Mouse (Mus musculus): ENCODE data around the gene Fxyd3. TPM values are rescaled to one million over a fixed set of nuclear protein-coding genes. Genes with fewer than 3 reads are reported as not detected.
A peak's percentile ranks its signal among the peaks of the same experiment; 100 is the strongest.

Gene Fxyd3
- polyA plus RNA-seq, 1 experiment = 22.7 TPM

DNA sequence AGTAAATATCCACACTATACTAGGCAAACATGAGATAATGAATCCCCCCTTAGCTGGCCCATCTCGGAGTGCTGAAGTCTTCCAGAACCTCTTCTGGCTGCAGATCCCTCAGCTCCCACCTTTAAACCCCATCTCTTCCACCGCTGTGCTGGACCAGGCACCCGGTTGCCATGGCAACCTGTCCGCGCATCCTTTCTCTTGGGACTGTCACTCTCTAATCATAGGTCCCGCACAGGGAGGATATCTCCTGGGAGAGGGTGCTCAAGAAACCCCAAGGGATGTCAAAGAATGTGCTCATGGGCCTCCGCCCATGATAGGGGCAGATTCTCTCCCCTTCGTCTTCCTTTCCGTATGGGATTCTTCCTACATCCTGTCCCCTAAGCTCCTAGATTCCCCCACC is 25.6 kb downstream of the Fxyd3 start:
- Histone ChIP-seq H3K27ac (ENCODE audit: insufficient read depth, low read depth, low read length) (no peak overlapping the region), H3K27me3 (ENCODE audit: control insufficient read depth, insufficient read depth, low read length) (peaks cover 38% of the 10 kb centered on the region), H3K36me3 (ENCODE audit: control insufficient read depth, insufficient read depth, low read length) (no peaks in the 10 kb centered on the region), H3K4me3 (ENCODE audit: low read depth, low read length) (no peak overlapping the region), H3K4me1 (ENCODE audit: control insufficient read depth, insufficient read depth, insufficient read length, low read length) (peaks cover 4% of the 10 kb centered on the region)
- 10% methylated on average over 9 of the region's 9 CpGs for WGBS
- TF ChIP-seq CTCF (IDR thresholded peaks at IDR 0.05; ENCODE audit: extremely low read depth, insufficient read length, insufficient replicate concordance, low read depth, low read length) (no peak), POLR2A (IDR thresholded peaks at IDR 0.05; ENCODE audit: low read depth, low read length) (no peak)

DNA sequence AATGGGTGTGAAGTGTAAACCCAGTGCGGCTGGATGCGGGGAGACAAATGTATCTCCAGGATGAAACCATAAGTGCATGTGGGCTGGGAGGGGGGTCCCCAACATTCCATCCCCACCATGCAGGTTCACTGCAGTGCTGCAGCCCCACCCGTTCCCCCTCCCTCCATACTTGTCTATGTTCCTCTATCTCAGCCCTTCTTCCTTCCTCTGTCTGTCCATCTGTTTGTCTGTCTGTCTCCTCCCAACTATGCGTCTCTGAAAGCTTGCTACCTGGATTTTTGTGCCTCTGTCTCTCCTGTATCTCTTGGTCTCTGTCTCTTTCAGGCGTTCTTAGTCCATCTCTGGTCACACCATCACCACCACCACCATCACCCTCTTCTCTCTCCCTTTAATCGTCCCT is 26.0 kb downstream of the Fxyd3 start:
- no peak overlapping the region for H3K4me3 ChIP-seq (ENCODE audit: low read depth, low read length)
- H3K4me1 ChIP-seq (ENCODE audit: control insufficient read depth, insufficient read depth, insufficient read length, low read length) = peaks cover 2% of the 10 kb centered on the region; the same call in 1 of the 2 replicates
- WGBS = 13% methylated on average over 6 of the region's 6 CpGs
- H3K27me3 ChIP-seq (ENCODE audit: control insufficient read depth, insufficient read depth, low read length) = peaks cover 38% of the 10 kb centered on the region
- no peaks in the 10 kb centered on the region for H3K36me3 ChIP-seq (ENCODE audit: control insufficient read depth, insufficient read depth, low read length)
- no peak for TF ChIP-seq CTCF (IDR thresholded peaks at IDR 0.05; ENCODE audit: extremely low read depth, insufficient read length, insufficient replicate concordance, low read depth, low read length)
- TF ChIP-seq POLR2A (IDR thresholded peaks at IDR 0.05; ENCODE audit: low read depth, low read length) = no peak
- no peak overlapping the region for H3K27ac ChIP-seq (ENCODE audit: insufficient read depth, low read depth, low read length)

DNA sequence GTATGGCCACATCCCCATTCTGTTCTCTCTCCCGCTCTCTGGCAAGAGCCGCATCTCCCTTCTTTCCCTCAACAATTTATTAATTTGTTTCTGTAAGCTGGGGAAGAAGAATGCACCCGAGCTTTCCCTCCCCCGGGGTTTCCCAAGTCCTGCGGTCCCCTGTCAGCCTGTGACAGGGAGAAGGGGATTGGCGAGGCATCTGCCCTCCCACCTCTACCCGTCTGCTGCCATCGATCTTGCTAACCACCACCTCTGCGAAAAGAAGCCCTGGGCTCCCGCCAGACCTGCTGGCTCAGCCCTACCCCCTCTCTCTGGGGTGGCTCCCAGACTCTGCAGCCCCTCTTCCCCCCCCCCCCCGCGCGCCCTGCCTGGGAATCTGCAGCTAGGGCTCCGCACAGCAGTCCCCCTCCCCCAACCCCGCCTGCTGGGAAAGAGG is 26.6 kb downstream of the Fxyd3 start:
- H3K27me3 ChIP-seq (ENCODE audit: control insufficient read depth, insufficient read depth, low read length) = peaks cover 38% of the 10 kb centered on the region
- H3K27ac ChIP-seq (ENCODE audit: insufficient read depth, low read depth, low read length) = no peak overlapping the region
- H3K4me1 ChIP-seq (ENCODE audit: control insufficient read depth, insufficient read depth, insufficient read length, low read length) = peaks cover 2% of the 10 kb centered on the region; the same call in 1 of the 2 replicates
- no peak overlapping the region for H3K4me3 ChIP-seq (ENCODE audit: low read depth, low read length)
- 5% methylated on average over 15 of the region's 15 CpGs for WGBS
- no peaks in the 10 kb centered on the region for H3K36me3 ChIP-seq (ENCODE audit: control insufficient read depth, insufficient read depth, low read length)
- no peak for TF ChIP-seq POLR2A (IDR thresholded peaks at IDR 0.05; ENCODE audit: low read depth, low read length)
- no peak for TF ChIP-seq CTCF (IDR thresholded peaks at IDR 0.05; ENCODE audit: extremely low read depth, insufficient read length, insufficient replicate concordance, low read depth, low read length)

DNA sequence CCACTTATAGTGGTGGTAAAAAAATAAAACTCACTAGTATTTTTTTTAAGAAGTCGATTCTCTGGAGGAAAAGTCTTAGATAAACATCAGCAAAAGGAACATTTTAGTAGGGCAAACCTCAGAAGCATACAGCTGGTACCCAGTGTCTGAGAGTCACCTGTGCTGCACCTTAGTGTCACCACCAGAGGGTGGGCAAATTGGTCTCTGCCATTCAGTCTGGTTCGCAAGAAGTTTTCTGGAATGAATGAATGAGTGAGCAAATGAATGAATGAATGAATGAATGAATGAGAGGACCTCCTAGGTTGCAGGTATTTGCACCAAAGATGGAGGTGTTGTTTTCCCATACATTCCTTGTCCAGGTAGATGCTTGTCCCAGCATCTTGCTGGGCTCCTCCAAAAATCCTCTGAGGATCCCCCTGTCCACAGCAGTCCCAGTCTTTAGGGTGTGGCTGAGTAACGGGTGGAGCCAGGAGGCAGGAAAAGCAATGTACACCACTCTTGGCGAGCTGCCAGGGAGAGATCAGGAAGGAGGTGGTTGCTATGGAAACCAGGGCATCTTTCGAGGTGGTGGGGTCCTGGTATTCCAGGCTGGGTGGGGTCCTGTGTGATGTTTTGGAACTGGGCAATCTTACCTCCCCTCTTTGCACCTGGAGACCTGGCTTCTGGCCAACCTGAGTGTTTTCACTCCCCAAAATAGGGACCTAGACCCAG is 27.2 kb downstream of the Fxyd3 start:
- Histone ChIP-seq H3K27ac (ENCODE audit: insufficient read depth, low read depth, low read length) (no peak overlapping the region), H3K4me1 (ENCODE audit: control insufficient read depth, insufficient read depth, insufficient read length, low read length) (peaks cover 2% of the 10 kb centered on the region; the same call in 1 of the 2 replicates), H3K27me3 (ENCODE audit: control insufficient read depth, insufficient read depth, low read length) (peaks cover 38% of the 10 kb centered on the region), H3K4me3 (ENCODE audit: low read depth, low read length) (no peak overlapping the region), H3K36me3 (ENCODE audit: control insufficient read depth, insufficient read depth, low read length) (no peaks in the 10 kb centered on the region)
- WGBS = 22% methylated on average over 5 of the region's 5 CpGs
- TF ChIP-seq CTCF (IDR thresholded peaks at IDR 0.05; ENCODE audit: extremely low read depth, insufficient read length, insufficient replicate concordance, low read depth, low read length) = no peak
- TF ChIP-seq POLR2A (IDR thresholded peaks at IDR 0.05; ENCODE audit: low read depth, low read length) = no peak

DNA sequence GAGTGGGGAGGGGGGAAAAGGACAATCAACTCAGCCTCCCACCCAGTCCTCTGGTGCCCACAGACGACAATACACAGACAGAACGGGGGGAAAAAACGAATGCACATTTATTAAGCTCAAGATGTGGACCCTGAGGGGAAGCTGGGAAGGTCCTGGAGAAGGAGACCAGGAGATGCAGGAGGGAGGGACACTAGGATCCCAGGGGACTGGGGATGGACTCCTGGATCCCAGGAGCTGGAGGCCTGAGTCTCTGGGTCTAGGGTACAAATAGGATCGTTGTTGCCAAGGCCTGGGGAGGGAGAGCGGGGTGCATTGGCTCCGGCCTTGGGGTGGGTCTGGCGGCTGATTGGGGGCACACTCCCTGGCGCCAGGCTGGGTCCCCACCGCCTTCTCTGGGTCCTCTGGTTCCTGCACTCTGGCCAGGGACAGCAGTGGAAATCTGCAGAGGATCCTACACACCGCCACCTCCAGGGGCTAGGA is 34.0 kb downstream of the Fxyd3 start, which contains the start of gene Fxyd5:
Gene Fxyd5 (minus strand): TSS at position 51 of the 480 bp plus-strand sequence.
- H3K36me3 ChIP-seq (ENCODE audit: control insufficient read depth, insufficient read depth, low read length) = no peaks in the 10 kb centered on the region
- 0 out of 2 replicates have a peak, but pooled peaks cover 3% of the 10 kb centered on the region for H3K27me3 ChIP-seq (ENCODE audit: control insufficient read depth, insufficient read depth, low read length)
- H3K4me3 ChIP-seq (ENCODE audit: low read depth, low read length) = peak within 1 kb of the TSS; percentile 68
- peak within 1 kb of the TSS; percentile 69 for H3K27ac ChIP-seq (ENCODE audit: insufficient read depth, low read depth, low read length)
- no peaks in the 10 kb centered on the region; the same call in 1 of the 2 replicates for H3K4me1 ChIP-seq (ENCODE audit: control insufficient read depth, insufficient read depth, insufficient read length, low read length)
- WGBS = 42% methylated on average over 10 of the region's 10 CpGs
- TF ChIP-seq POLR2A (IDR thresholded peaks at IDR 0.05; ENCODE audit: low read depth, low read length) (no peak), CTCF (IDR thresholded peaks at IDR 0.05; ENCODE audit: extremely low read depth, insufficient read length, insufficient replicate concordance, low read depth, low read length) (no peak)

DNA sequence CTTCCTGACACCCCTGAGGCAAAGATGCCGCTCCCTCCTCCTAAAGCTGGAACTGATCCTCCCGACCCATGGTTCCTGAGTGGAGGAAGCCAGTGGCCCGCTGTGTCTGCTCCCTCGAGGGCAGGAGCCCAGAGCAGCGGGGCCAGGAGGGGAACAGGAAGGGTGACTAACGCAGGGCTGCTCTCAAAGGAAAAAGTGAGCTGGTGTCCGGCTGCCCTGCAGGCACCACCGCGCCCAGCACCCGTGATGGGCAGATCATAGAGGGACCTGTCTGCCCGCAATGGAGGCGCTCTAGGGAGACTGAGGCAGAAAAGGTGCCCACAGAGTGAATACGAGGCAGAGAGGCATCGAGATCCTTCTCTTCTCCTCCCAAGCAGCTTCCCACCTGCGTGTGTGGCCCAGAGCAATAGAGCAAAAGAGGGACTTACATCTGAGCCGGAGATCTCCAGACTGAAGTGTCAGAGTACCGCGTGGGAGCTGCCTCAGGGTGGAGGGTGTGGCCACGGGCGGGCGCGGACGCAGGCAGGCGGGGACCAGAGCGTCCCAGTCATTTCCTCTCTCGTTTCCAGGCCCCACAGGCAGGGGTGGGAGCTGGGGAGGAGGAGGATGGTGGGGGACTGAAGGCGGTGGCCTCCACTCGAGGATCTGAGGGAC is 34.7 kb downstream of the Fxyd3 start:
- Histone ChIP-seq H3K4me3 (ENCODE audit: low read depth, low read length) (peak overlapping the region; percentile 68), H3K27me3 (ENCODE audit: control insufficient read depth, insufficient read depth, low read length) (0 out of 2 replicates have a peak, but pooled peaks cover 3% of the 10 kb centered on the region), H3K4me1 (ENCODE audit: control insufficient read depth, insufficient read depth, insufficient read length, low read length) (no peaks in the 10 kb centered on the region; the same call in 1 of the 2 replicates), H3K27ac (ENCODE audit: insufficient read depth, low read depth, low read length) (peak overlapping the region; percentile 69), H3K36me3 (ENCODE audit: control insufficient read depth, insufficient read depth, low read length) (no peaks in the 10 kb centered on the region)
- TF ChIP-seq POLR2A (IDR thresholded peaks at IDR 0.05; ENCODE audit: low read depth, low read length) (no peak; the same call in 1 of the 2 replicates), CTCF (IDR thresholded peaks at IDR 0.05; ENCODE audit: extremely low read depth, insufficient read length, insufficient replicate concordance, low read depth, low read length) (no peak)
- 2% methylated on average over 28 of the region's 28 CpGs for WGBS

DNA sequence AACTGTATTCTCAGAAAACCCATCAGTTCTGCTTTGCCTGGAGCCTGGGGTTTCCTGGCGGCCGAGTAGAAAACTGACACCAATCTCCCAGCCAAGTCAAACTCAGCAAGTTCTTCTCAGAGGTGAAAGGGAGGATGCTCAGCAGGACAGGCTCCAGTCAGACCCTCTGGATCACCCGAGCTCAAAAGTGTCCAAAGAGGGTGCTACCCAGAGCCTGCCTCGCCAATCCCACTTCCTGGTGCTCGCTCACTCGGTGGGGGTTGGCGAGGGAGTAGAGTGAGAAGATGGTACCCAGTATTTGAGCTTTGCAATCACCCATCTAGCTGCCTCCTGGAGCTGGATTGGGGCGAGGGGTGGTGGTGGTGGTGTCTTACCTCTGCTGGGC is 35.5 kb downstream of the Fxyd3 start:
- Histone ChIP-seq H3K4me3 (ENCODE audit: low read depth, low read length) (peak overlapping the region; percentile 68), H3K27me3 (ENCODE audit: control insufficient read depth, insufficient read depth, low read length) (0 out of 2 replicates have a peak, but pooled peaks cover 3% of the 10 kb centered on the region), H3K36me3 (ENCODE audit: control insufficient read depth, insufficient read depth, low read length) (no peaks in the 10 kb centered on the region), H3K27ac (ENCODE audit: insufficient read depth, low read depth, low read length) (peak overlapping the region; percentile 69; the same call in 1 of the 2 replicates), H3K4me1 (ENCODE audit: control insufficient read depth, insufficient read depth, insufficient read length, low read length) (no peaks in the 10 kb centered on the region; the same call in 1 of the 2 replicates)
- TF ChIP-seq POLR2A (IDR thresholded peaks at IDR 0.05; ENCODE audit: low read depth, low read length) (no peak), CTCF (IDR thresholded peaks at IDR 0.05; ENCODE audit: extremely low read depth, insufficient read length, insufficient replicate concordance, low read depth, low read length) (no peak)
- WGBS = 44% methylated on average over 8 of the region's 8 CpGs
